Mouse (Mus musculus) lung, adult 2 months (tissue): ENCODE results near the gene Ppp1r9b.

Experiments
- CTCF ChIP-seq: fragments of 200-500 bp; IDR thresholded peaks from 2 replicates; pipeline ENCODE4 v1.5.1; 2011; ENCODE audit warnings: mild to moderate bottlenecking, low read length, control low read depth; ENCODE audit not compliant: insufficient read depth
- POLR2A ChIP-seq: fragments of 200-500 bp; IDR thresholded peaks from 2 replicates; pipeline ENCODE4 v1.6.1; 2011; ENCODE audit warnings: low read depth, mild to moderate bottlenecking, control low read depth, low read length, borderline replicate concordance; ENCODE audit errors: extremely low read depth

- TF ChIP-seq POLR2A (no peak), CTCF (no peak)
Observed at GRCm38 (mm10) chr11:95000128-95000527, 9.3 kb downstream of the Ppp1r9b start.
